Mouse (Mus musculus) liver, embryonic 11.5 days (tissue): ENCODE results near the gene Prelp. TPM values are rescaled to one million over a fixed set of nuclear protein-coding genes. Genes with fewer than 3 reads are reported as not detected.

Experiments
- ATAC-seq: fragments of 200-750 bp; cut with Nextera tagmentation; replicated peaks from 2 replicates; pipeline ENCODE4 v1.8.0; 2017; ENCODE audit warnings: moderate number of reproducible peaks, mild to moderate bottlenecking, moderate TSS enrichment, moderate library complexity; ENCODE audit not compliant: low FRiP score
- DNase-seq: peaks from one replicate; pipeline ENCODE4 v3.0.0-alpha.2; 2017; ENCODE audit warnings: low spot score
- H3K27ac ChIP-seq: fragments of 300-500 bp; sonication (generic); 2 replicates; pipeline ENCODE4 v1.5.1; 2014; ENCODE audit warnings: mild to moderate bottlenecking, low read depth, low read length, control low read depth
- H3K27me3 ChIP-seq: fragments of 300-500 bp; sonication (generic); replicated peaks from 2 replicates; pipeline ENCODE4 v1.6.1; 2014; ENCODE audit warnings: low read length, mixed read lengths; ENCODE audit not compliant: control insufficient read depth, insufficient read depth
- H3K36me3 ChIP-seq: fragments of 300-500 bp; sonication (generic); 2 replicates; pipeline ENCODE4 v1.6.1; 2014; ENCODE audit warnings: mild to moderate bottlenecking, low read length, moderate library complexity, mixed read lengths; ENCODE audit not compliant: control insufficient read depth, insufficient read depth
- H3K4me1 ChIP-seq: fragments of 300-500 bp; sonication (generic); replicated peaks from 2 replicates; pipeline ENCODE4 v1.6.1; 2014; ENCODE audit warnings: low read length, mixed read lengths; ENCODE audit not compliant: control insufficient read depth, insufficient read depth
- H3K4me2 ChIP-seq: fragments of 300-500 bp; sonication (generic); 2 replicates; pipeline ENCODE4 v1.6.1; 2014; ENCODE audit warnings: mild to moderate bottlenecking, control low read depth, moderate library complexity
- H3K4me3 ChIP-seq: fragments of 300-500 bp; sonication (generic); 2 replicates; pipeline ENCODE4 v1.5.1; 2014; ENCODE audit warnings: low read depth, low read length, control low read depth
- H3K9ac ChIP-seq: fragments of 300-500 bp; sonication (generic); 2 replicates; pipeline ENCODE4 v1.6.1; 2014; ENCODE audit warnings: low read depth, low read length, control low read depth
- H3K9me3 ChIP-seq: fragments of 300-500 bp; sonication (generic); 2 replicates; pipeline ENCODE4 v1.6.1; 2016; ENCODE audit warnings: low read length, inconsistent platforms, mixed read lengths; ENCODE audit not compliant: control insufficient read depth
- WGBS: fragments of 180-500 bp; shearing (Covaris S2); extraction: QIAGEN DNeasy Blood & Tissue Kit; methylation state at CpG from one replicate; pipeline ENCODE4 v1.1.7; 2014; 5-methylcytosine and 5-hydroxymethylcytosine counted together
- polyA plus RNA-seq: library from polyadenylated mRNA; unstranded; fragments of >200 nt; fragmentation: Nextera tagmentation; extraction: Ambion mirVana; gene quantifications from 2 replicates; pipeline ENCODE4 v1.2.1, GENCODE M21; 2014

The Prelp gene
- polyA plus RNA-seq, 1 experiment from 2014 or later: 0.11 TPM

DNA sequence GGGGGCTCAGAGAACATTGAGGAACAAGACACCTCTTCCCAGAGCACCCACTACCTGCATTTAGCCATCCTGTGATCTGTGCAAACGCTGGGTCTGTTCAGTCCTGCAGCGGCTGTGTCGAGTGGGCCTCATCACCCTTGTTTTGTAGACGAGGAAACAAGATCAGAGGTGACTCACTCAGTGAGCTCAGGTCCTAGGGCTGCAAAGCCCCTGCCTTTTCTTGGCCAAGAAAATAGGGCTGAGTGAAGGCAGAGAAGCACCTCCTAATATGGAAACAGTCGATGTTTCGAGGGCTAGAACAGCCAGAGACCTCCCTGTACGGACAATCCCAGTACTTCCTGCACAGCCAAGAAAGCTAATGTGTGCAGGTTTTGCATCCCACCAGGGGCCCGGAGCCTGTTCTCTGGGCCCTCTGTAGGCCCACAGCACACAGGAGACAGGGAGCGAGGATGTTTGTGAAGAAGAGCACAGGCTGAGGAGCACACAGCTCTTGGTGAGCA, 22.1 kb downstream of the Prelp start:
- Histone ChIP-seq H3K9me3 (no peaks in the 10 kb centered on the region), H3K27ac (no peak overlapping the region), H3K4me1 (peaks cover 24% of the 10 kb centered on the region), H3K27me3 (no peaks in the 10 kb centered on the region), H3K36me3 (no peaks in the 10 kb centered on the region), H3K9ac (no peak overlapping the region), H3K4me2 (no peak overlapping the region), H3K4me3 (no peak overlapping the region)
- WGBS: 75% methylated on average over 9 of the region's 9 CpGs
- no peak for DNase-seq
- ATAC-seq: no peak

DNA sequence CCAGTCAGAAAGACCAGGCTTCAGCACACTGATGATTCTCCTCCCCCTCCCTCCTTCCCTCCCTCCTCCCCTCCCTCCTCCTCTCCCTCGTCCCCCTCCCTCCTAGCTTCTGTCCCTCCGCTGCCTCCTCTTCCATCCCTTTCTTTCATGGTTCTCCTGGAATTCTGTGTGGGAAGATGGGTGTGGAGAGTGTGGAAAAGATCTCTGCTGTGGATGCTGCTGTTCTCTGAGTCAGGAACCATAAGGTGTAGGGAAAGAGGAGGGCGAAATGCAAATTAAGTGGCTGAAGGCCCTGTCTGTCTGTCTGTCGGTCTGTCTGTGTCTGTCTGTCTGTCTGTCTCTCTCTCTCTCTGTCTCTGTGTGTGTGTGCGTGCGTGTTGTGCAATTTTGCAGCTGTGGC, 23.9 kb downstream of the Prelp start:
- WGBS: 72% methylated on average over 6 of the region's 6 CpGs
- Histone ChIP-seq H3K9ac (no peak overlapping the region), H3K4me3 (no peak overlapping the region), H3K27me3 (no peaks in the 10 kb centered on the region), H3K4me1 (peaks cover 34% of the 10 kb centered on the region), H3K4me2 (no peak overlapping the region), H3K36me3 (no peaks in the 10 kb centered on the region), H3K9me3 (no peaks in the 10 kb centered on the region), H3K27ac (no peak overlapping the region)
- DNase-seq (no peak), ATAC-seq (no peak)

DNA sequence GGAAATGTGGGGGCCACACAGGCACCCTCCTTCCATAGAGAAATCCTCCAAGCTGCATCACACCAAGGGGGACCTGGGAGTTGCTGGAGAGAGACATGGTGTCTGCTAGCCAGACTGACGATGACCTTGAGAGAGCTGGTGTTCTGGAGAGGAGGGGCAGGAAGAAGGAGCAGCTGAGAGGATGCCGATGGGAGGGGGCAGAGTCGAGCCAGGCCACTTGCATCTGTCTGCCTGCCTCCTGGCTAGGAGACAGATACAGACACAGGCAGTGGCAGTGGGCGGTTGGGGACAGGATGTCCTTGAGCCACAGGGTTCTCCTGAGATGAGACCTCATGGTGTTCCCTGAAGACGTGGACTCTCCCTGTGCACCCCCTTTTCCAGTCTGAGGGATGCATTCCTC, 29.7 kb downstream of the Prelp start:
- DNase-seq: no peak
- no peaks in the 10 kb centered on the region for H3K27me3 ChIP-seq
- H3K27ac ChIP-seq: 0 out of 2 replicates have a peak overlapping the region, but pooled peaks have one; percentile 70
- H3K36me3 ChIP-seq: no peaks in the 10 kb centered on the region
- H3K4me3 ChIP-seq: no peak overlapping the region
- H3K4me2 ChIP-seq: peak overlapping the region; percentile 66; the same call in 1 of the 2 replicates
- no peaks in the 10 kb centered on the region for H3K9me3 ChIP-seq
- H3K4me1 ChIP-seq: peaks cover 83% of the 10 kb centered on the region
- 13% methylated on average over 5 of the region's 5 CpGs for WGBS
- no peak for ATAC-seq
- no peak overlapping the region for H3K9ac ChIP-seq

DNA sequence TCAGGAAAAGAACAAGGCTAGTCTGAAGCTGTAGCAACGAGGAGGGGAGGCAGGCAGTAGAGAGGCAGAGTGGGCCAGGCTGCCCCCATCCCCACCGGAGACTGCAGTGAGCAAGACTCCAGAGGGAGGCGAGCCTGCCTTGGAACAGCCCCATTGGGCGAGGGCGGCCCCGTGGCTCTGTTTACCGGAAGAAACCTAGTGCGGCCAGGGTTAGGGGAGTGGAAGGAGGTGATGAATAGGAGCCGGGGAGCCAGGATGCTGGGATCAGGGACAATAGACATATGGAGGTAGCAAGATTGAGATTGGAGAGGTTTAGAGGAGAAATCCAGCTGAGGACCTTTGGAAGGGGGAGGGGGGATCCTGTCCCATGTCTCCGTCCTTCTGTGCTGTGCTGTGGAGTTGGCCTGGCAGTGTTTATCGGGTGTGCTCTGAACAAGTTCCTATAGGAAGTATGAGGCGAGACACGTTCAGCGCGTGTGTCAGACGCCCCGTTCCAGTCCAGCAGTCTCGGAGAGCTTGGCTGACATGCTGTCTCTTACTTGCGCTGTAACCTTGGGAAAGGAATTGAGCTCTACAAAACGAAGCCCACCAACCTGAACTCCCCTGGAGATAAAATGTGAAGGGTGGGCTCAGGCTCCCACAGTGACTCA, 31.1 kb downstream of the Prelp start:
- ATAC-seq: 0 out of 2 replicates have a peak, but pooled peaks have one; percentile 36
- Histone ChIP-seq H3K4me3 (peak overlapping the region; percentile 28; the same call in 1 of the 2 replicates), H3K4me1 (peaks cover 80% of the 10 kb centered on the region), H3K27me3 (no peaks in the 10 kb centered on the region), H3K36me3 (no peaks in the 10 kb centered on the region), H3K9me3 (no peaks in the 10 kb centered on the region), H3K9ac (peak overlapping the region; percentile 57), H3K4me2 (peak overlapping the region; percentile 66), H3K27ac (peak overlapping the region; percentile 68)
- WGBS: 21% methylated on average over 20 of the region's 20 CpGs
- DNase-seq: peak; percentile 59

DNA sequence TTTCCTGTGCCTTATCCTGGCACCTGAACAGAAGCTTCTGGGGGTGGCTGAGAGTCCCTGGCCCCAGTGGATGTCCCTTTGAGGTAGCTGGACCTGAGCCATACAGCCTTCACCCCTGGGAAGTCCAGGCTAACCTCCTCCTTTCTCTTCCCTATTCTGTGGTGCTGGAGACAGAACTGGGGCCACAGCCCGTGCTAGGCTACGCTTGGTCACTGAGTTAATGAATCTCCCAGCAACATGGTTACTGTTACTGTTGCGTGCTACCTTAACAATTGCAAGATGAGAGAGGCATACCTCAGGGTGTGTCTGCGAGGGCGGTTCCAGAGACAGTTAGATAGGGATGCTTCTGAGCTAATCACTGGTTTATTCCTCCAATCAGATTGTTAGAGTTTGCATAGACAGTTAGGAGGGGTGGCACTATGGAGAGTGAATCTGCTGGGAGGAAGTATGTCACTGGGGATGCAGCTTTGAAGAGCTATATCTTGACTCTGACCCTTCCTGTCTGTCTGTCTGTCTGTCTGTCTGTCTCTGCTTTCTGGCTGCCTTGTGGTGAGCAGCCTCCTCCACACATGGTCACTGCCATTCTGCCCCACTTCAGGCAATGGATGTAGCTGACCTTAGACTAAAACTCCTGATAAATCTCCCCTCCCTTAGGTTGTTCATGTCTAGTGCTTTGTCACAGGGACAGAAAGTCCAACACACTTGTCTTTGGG, 33.5 kb downstream of the Prelp start:
- peak overlapping the region; percentile 52 for H3K4me2 ChIP-seq
- 49% methylated on average over 5 of the region's 5 CpGs for WGBS
- peak overlapping the region; percentile 73 for H3K27ac ChIP-seq
- H3K4me3 ChIP-seq: no peak overlapping the region
- no peaks in the 10 kb centered on the region for H3K36me3 ChIP-seq
- H3K27me3 ChIP-seq: no peaks in the 10 kb centered on the region
- H3K4me1 ChIP-seq: peaks cover 76% of the 10 kb centered on the region
- H3K9ac ChIP-seq: peak overlapping the region; percentile 40
- DNase-seq (no peak), ATAC-seq (peak; percentile 72)
- no peaks in the 10 kb centered on the region for H3K9me3 ChIP-seq

DNA sequence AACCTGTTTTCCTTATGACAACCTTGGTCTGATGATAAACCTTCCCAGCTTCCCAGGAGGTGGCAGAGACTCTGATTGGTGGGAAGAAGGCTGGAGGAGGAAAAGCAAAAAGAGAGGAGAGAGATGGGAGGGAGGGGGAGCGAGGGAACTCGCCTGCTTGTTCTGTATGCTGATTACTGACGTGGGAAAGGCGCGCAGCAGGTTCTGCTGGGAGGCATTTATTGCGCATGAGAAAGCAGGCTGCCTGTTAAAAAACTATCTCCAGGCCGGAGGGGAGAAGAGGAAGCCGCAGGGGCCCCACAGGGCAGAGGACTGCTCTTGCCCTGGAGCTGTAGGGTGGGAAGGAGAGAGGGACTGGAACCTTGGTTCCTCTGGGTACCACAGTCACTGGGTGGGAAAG, 34.2 kb downstream of the Prelp start:
- H3K4me3 ChIP-seq: no peak overlapping the region
- peak overlapping the region; percentile 40 for H3K9ac ChIP-seq
- DNase-seq: no peak
- ATAC-seq: 0 out of 2 replicates have a peak, but pooled peaks have one; percentile 3
- H3K9me3 ChIP-seq: no peaks in the 10 kb centered on the region
- WGBS: 8% methylated on average over 8 of the region's 8 CpGs
- H3K36me3 ChIP-seq: no peaks in the 10 kb centered on the region
- H3K27ac ChIP-seq: peak overlapping the region; percentile 73
- H3K27me3 ChIP-seq: no peaks in the 10 kb centered on the region
- H3K4me2 ChIP-seq: peak overlapping the region; percentile 52
- peaks cover 72% of the 10 kb centered on the region for H3K4me1 ChIP-seq

DNA sequence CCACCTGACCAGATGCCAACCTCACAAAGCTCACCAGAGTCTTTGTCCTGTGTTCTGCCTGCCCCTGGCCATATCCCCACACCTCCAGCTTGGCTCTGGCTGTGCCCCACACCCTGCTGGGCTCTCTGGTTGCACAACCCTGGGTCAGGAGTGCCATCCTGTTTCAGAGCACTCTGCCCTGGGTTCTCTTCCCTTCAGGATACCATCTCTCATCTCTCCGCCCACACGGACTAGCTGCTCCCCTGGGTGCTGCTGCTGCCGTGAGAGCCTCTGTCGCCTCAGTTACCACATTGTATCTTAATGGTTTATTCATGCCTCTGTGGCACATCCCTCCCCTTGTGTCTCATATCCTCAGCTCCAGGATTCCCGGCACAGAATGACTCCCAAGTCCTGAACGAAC, 34.8 kb downstream of the Prelp start:
- H3K27me3 ChIP-seq: no peaks in the 10 kb centered on the region
- no peak for ATAC-seq
- H3K27ac ChIP-seq: no peak overlapping the region
- H3K4me1 ChIP-seq: peaks cover 66% of the 10 kb centered on the region
- no peaks in the 10 kb centered on the region for H3K36me3 ChIP-seq
- no peak overlapping the region for H3K4me3 ChIP-seq
- H3K9ac ChIP-seq: peak overlapping the region; percentile 18; the same call in 1 of the 2 replicates
- H3K9me3 ChIP-seq: no peaks in the 10 kb centered on the region
- no peak for DNase-seq
- peak overlapping the region; percentile 52 for H3K4me2 ChIP-seq
- WGBS: 51% methylated on average over 6 of the region's 6 CpGs

DNA sequence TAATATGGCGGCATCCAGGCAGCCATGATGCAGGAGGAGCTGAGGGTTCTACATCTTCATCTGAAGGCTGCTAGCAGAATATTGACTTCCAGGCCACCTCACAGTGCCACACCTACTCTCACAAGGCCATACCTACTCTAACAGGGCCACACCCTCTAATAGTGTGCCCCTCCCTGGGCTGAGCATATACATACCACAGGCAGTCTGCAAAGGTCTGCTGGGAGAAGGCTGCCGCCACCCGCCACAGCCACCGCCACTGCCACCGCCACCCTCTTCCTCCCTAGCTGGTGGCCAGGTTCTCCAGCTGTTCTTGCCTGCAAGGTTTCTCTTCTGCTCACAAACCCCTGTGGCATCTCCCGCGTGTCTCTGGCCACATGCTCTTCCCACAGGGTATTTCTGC, 35.4 kb downstream of the Prelp start:
- H3K27ac ChIP-seq: no peak overlapping the region
- H3K4me2 ChIP-seq: 0 out of 2 replicates have a peak overlapping the region, but pooled peaks have one; percentile 6
- no peak overlapping the region for H3K9ac ChIP-seq
- H3K9me3 ChIP-seq: no peaks in the 10 kb centered on the region
- H3K4me3 ChIP-seq: no peak overlapping the region
- ATAC-seq (peak; percentile 65), DNase-seq (no peak)
- no peaks in the 10 kb centered on the region for H3K36me3 ChIP-seq
- H3K4me1 ChIP-seq: peaks cover 60% of the 10 kb centered on the region
- H3K27me3 ChIP-seq: no peaks in the 10 kb centered on the region
- WGBS: 76% methylated on average over 7 of the region's 7 CpGs
